Mouse (Mus musculus) cerebellum, postnatal 36 days (tissue): ENCODE data around the gene Ganc.

Experiments used
- DNase-seq, 2 experiments: peaks; one replicate each; pipeline ENCODE4 v3.0.0; 2021 to 2022; ENCODE audit warnings: mixed read lengths in 2 of 2

Gene Ganc

DNA sequence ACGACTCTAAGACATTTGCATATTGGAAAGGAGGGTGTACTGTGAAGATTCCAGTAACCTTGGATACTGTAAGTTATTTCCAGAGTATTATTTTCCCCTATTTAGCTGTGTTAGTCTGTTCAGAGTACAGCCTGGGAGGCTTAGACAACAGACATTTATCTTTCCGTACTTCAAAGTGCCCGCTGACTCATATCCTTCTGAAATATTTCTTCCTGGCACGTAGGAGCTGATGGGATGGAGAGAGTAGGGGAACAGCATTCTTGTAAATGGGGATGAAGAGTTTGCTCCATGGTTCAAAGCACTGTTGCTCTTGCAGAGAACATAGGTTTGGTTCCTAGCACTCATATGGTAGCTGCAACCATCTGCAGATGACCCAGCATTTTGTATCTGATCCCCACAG, 48.9 kb downstream of the Ganc start:
- no peak for DNase-seq

GRCm38 (mm10) chr2:120454987-120455386, 51.3 kb downstream of the Ganc start:
- no peak for DNase-seq

DNA sequence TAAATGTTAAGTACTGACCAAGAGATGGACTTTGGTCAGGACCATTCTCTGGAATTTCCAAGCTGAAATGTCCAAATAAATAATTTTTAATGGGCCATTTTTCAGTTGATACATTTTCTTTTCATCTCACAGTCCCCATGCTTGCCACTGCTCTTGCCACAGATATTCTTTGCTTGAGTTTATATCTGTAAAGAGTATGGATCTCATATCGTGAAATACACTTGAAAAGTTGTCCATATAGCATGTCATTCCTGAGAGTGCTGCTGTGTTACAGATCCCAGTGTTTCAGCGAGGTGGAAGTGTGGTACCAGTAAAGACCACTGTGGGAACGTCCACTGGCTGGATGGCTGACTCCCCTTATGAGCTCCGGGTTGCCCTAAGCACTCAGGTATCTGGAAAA, 52.0 kb downstream of the Ganc start, which contains the start of gene Capn3:
Gene Capn3 (plus strand): TSS at position 301 of the 400 bp plus-strand sequence.
- DNase-seq = no peak

DNA sequence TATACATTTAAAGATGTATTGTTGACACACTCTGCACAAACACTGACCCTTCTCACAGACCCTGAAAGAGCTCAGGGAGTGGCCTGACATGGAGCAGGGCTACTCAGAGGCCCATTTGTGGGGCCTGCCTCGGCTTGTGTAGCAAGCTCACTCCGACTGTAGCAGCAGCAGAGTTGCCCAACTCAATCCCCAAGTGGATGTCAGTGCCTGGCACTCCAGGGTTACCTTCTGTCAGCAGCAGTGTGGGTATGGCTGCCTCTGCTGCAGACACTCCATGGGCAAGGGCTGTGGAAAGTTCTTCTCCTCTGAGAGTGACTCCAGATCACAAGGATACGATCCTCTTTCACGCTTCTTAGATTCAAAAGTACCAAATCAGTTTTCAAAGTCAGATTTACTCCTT, 56.5 kb downstream of the Ganc start:
- no peak for DNase-seq

- no peak for DNase-seq
Measured at GRCm38 (mm10) chr2:120463328-120463727, 59.6 kb downstream of the Ganc start.

GRCm38 (mm10) chr2:120464091-120464490, 60.4 kb downstream of the Ganc start:
- DNase-seq = no peak

DNA sequence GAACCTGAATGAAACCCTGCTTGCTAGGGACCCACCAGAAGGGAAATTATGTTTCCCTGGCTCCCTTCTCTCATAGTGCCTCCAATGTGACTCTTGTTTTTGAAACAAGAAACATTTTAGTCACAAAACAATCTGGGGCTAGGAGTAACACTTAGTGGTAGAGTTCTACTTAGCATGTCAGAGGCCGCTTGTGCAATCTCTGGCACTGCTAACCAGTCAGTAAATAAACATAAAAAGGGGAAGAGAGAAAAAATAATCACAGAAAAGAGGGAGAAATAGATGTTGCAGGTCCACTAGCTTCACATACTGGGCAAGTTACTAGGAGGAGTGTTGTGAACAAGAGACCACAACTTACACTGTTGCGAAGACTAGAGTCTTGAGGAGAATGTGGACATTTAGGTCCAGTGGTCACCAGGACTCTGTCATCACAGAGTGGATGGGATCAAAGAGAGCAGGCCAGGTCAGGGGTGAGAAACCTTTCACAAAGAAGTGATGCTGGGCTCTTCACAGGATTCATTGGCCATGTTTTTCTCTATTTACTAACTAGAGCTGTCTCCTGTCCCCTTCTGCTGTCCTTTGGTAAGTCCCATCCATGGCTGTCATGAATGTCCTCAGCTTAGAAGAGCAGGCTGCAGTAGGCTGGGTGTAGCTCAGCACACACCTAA, 61.2 kb downstream of the Ganc start:
- DNase-seq = no peak

DNA sequence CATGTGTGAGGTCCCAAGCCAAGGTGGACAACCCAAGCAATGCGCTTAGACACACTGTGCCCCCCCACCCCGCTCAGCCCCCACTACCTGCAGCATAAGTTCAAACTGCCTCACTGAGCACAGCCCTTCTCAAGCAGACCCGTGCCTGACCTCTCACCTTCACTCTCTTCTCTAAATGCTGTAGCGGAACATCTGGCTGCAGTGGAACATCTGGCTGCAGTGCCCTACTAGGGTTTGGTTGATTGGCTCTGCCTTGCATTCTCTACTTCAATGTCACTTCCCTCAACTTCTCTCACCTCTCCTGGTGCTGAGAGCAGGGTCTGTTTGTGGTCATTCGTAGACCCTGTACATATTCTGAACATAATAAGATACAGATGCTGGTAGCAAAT, 61.7 kb downstream of the Ganc start:
- no peak for DNase-seq

GRCm38 (mm10) chr2:120468011-120468410, 64.3 kb downstream of the Ganc start:
- no peak for DNase-seq

- no peak for DNase-seq
Measured at GRCm38 (mm10) chr2:120469220-120469619, 65.5 kb downstream of the Ganc start.

- no peak for DNase-seq
Measured at GRCm38 (mm10) chr2:120469715-120470114, 66.0 kb downstream of the Ganc start.

- peak; percentile 61 to 65 for DNase-seq
Measured at GRCm38 (mm10) chr2:120470856-120471255, 67.2 kb downstream of the Ganc start.

- DNase-seq = no peak
Measured at GRCm38 (mm10) chr2:120476277-120477087, 72.8 kb downstream of the Ganc start.

- DNase-seq = peak; percentile 57 to 60
Measured at GRCm38 (mm10) chr2:120478600-120478999, 74.9 kb downstream of the Ganc start.

DNA sequence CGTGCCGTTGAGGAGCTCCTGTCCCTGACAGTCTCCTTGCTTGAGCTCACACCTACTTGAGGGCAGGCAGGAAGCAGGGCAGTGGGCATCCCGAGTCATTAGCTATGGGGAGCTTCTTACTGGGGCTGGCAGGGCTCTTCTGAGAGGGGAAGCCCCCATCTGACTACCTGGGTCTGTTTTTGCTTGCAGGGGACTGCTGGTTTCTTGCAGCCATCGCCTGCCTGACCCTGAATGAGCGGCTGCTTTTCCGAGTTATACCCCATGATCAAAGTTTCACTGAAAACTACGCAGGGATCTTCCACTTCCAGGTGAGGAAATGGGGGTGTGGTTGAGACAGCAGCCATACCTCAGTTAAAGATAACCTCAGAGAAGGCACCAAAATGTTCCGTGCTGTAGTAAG, 78.2 kb downstream of the Ganc start:
- DNase-seq = no peak

GRCm38 (mm10) chr2:120482506-120483389, 79.1 kb downstream of the Ganc start:
- DNase-seq = no peak

- no peak for DNase-seq
Measured at GRCm38 (mm10) chr2:120484241-120484640, 80.5 kb downstream of the Ganc start.

- no peak for DNase-seq
Measured at GRCm38 (mm10) chr2:120493254-120493653, 89.6 kb downstream of the Ganc start.

DNA sequence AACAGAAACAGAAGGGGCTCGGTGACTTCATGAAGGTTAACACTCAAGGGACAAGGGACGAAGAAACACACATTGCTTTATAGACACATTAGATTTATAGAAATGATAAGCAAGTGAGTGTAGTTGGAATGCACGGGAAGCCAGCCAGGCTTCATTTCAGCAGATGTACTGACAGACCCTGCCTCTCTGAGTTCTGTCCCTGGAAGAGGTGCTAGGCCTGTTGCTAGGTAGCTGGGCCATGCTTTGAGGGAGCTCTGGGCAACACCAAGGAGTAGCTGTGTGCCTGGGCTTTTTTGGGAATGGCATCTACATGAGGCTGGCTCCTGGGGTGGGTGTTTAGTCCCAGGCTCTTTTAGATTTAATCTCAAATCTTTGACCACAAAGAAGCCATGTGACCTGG, 92.8 kb downstream of the Ganc start:
- DNase-seq = no peak

- no peak for DNase-seq
Measured at GRCm38 (mm10) chr2:120499971-120500471, 96.3 kb downstream of the Ganc start.

GRCm38 (mm10) chr2:120501136-120501918, 97.6 kb downstream of the Ganc start:
- no peak for DNase-seq

DNA sequence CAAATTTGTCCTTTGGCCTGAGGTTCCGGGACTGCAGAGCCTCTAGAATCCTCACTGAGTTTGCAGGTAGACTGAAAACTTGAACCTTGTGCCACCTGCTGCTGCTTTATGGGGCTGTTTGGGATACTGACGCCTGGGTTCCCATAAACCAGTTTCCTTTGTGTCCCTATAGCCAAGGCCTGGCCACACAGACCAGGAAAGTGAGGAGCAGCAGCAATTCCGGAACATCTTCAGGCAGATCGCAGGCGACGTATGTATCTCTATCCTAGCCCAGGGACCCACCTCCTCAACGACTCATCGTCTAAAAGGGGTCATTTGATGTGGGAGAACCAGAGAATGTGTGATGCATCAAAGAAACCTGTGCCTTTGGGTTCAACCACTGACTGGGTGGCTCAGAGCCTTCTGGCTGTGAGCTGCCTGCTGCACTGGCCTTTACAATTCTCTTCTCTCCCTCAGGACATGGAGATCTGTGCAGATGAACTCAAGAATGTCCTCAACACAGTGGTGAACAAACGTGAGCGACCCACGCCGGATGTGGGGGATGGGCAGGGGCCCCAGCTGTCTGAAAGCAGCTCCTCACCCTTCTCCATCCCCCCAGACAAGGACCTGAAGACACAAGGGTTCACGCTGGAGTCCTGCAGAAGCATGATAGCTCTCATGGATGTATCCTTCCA, 98.4 kb downstream of the Ganc start:
- peak in 1 of 2 experiments; percentile 6 for DNase-seq
